ENCODE assay signal across 12 mouse cellular contexts in the genomic region with DNA sequence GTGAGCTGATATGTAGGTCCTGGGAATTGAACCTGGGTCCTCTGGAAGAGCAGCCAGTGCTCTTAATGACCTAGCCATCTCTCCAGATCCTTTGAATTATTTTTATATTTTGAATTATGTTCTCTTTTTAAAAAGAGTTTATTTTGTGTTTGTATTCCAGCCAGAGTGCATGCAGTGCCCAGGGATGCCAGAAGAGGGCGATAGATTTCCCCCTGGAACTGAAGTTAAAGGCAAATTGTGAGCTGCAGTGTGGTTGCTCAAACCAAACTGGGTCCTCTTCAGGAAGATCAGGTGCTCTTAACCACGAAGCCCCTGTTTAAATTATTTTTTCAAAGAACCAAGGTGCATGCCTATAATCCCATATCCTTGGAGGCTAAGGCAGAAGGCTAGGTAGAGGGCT. TPM values are rescaled to one million over a fixed set of nuclear protein-coding genes. Genes with fewer than 3 reads are reported as not detected.
DNase-seq lines count a peak whose midpoint lies in the region; ATAC-seq and TF ChIP-seq lines count a peak whose summit lies in the region.
"Had no signal": no experiment of that assay in that cellular context is flagged by ENCODE, and none has a peak within 500 bp of the region (broad histone marks: within the 10 kb centered on the region; RNA-seq: fewer than 3 reads in every experiment).

No protein-coding gene starts in this region.

- peak; percentile 49 for DNase-seq in embryo, embryonic 10.5 days (ENCODE audit: low spot score)
- no peak for DNase-seq in embryo, embryonic 10 days (ENCODE audit: low spot score)
- DNase-seq in liver (peak; percentile 36), ES-E14 (ENCODE audit: low read depth, low spot score) (peak; percentile 45)
- DNase-seq in spleen, postnatal 36 days (ENCODE audit: low spot score in 2 of 2) = no peak
- no peak for DNase-seq in left cerebral cortex, adult 9 months (ENCODE audit: low spot score in 2 of 2)
- DNase-seq: cerebellum, postnatal 25 days; gastrocnemius, postnatal 14 days; kidney, adult 8-10 months had no signal

- H3K36me3 ChIP-seq in liver, embryonic 12.5 days = no peaks in the 10 kb centered on the region
- no peaks in the 10 kb centered on the region for H3K36me3 ChIP-seq in ES-E14 (ENCODE audit: control insufficient read depth, insufficient read depth, low read length, poor library complexity, severe bottlenecking)
- H3K36me3 ChIP-seq: neural tube, embryonic 15.5 days had no signal

- 0 out of 2 replicates have a peak, but pooled peaks cover 4% of the 10 kb centered on the region for H3K4me1 ChIP-seq in liver, embryonic 12.5 days
- H3K4me1 ChIP-seq in ES-E14 (ENCODE audit: control insufficient read depth in 2 of 2, insufficient read depth in 2 of 2, low read length in 2 of 2, poor library complexity in 1 of 2) = no peaks in the 10 kb centered on the region

- H3K9ac ChIP-seq in liver, embryonic 12.5 days = no peak overlapping the region
- H3K9ac ChIP-seq in ES-E14 (ENCODE audit: insufficient read depth, low read depth, low read length, poor library complexity, severe bottlenecking) = no peak overlapping the region
- H3K9ac ChIP-seq: neural tube, embryonic 15.5 days had no signal

- no peaks in the 10 kb centered on the region for H3K27me3 ChIP-seq in liver, embryonic 12.5 days (replicated peaks)
- H3K27me3 ChIP-seq: neural tube, embryonic 15.5 days had no signal

- H3K4me3 ChIP-seq in liver, embryonic 12.5 days = no peak overlapping the region
- no peak overlapping the region for H3K4me3 ChIP-seq in ES-E14 (ENCODE audit: insufficient read depth in 1 of 2, low read depth in 1 of 2, low read length in 2 of 2, poor library complexity in 1 of 2, severe bottlenecking in 1 of 2)
- H3K4me3 ChIP-seq: neural tube, embryonic 15.5 days had no signal

- no peaks in the 10 kb centered on the region for H3K9me3 ChIP-seq in liver, embryonic 12.5 days (replicated peaks)
- H3K9me3 ChIP-seq in ES-E14 (ENCODE audit: control insufficient read depth, insufficient read depth, low read depth, low read length) = no peaks in the 10 kb centered on the region
- H3K9me3 ChIP-seq: neural tube, embryonic 15.5 days had no signal

- WGBS in liver, embryonic 12.5 days (ENCODE audit: insufficient replicate concordance) = 6% methylated on average over 2 of the region's 2 CpGs

- H3K27ac ChIP-seq in liver, embryonic 12.5 days = no peak overlapping the region
- no peak overlapping the region for H3K27ac ChIP-seq in ES-E14 (ENCODE audit: insufficient read depth, low read depth, low read length, poor library complexity, severe bottlenecking)
- H3K27ac ChIP-seq: neural tube, embryonic 15.5 days had no signal

- in situ Hi-C loops in ES-E14 (cut with MboI; ENCODE audit: low sequenced_read_pairs in 2 of 2, unreplicated experiment in 2 of 2) = no loop called here

- H3K4me2 ChIP-seq in liver, embryonic 12.5 days = no peak overlapping the region
- H3K4me2 ChIP-seq: neural tube, embryonic 15.5 days had no signal

- no peak for ATAC-seq in liver, embryonic 12.5 days
- peak; percentile 55 for ATAC-seq in megakaryocyte progenitor cell, adult 5-6 weeks (replicated peaks; ENCODE audit: poor library complexity)

TF ChIP-seq in ES-E14, 5 proteins besides CTCF, POLR2A, EP300 and RAD21:
- no peak for TF ChIP-seq MAFK (IDR thresholded peaks at IDR 0.05; ENCODE audit: insufficient read depth, low read depth, low read length)
- no peak for TF ChIP-seq ZNF384 (IDR thresholded peaks at IDR 0.05; ENCODE audit: low read depth, low read length)

RNA-seq across cellular contexts. Expression of gene Dpy19l3, which starts 5.3 kb away (rescaled TPM):
- 9.0 and 12.5 TPM in 2 replicates for polyA plus RNA-seq in liver, embryonic 12.5 days (2016; fragmentation: Nextera tagmentation; extraction: Ambion mirVana)
- 39.5 and 55.3 TPM in 2 replicates for total RNA-seq in ES-E14 (2012; rRNA removed)
- 24.5 and 25.6 TPM in 2 replicates for total RNA-seq in megakaryocyte progenitor cell, adult 5-6 weeks (2015)
- total RNA-seq in megakaryocyte progenitor cell, adult 5-6 weeks (2017) = 15.2 and 26.8 TPM in 2 replicates

RNA-seq across cellular contexts. Expression of gene Zfp507, which starts 43.2 kb away (rescaled TPM):
- polyA plus RNA-seq in liver, embryonic 12.5 days (2016; fragmentation: Nextera tagmentation; extraction: Ambion mirVana) = 8.8 and 9.2 TPM in 2 replicates
- total RNA-seq in ES-E14 (2012; rRNA removed) = 25.8 and 33.6 TPM in 2 replicates
- 10.2 and 11.2 TPM in 2 replicates for total RNA-seq in megakaryocyte progenitor cell, adult 5-6 weeks (2015)
- 11.2 and 13.1 TPM in 2 replicates for total RNA-seq in megakaryocyte progenitor cell, adult 5-6 weeks (2017)

Comparison
In these comparisons a context has a peak if more than half of its experiments do, and no peak if none do; other contexts are left out.
1. DNase-seq: peak in embryo, embryonic 10.5 days (single experiment), liver (single experiment) and ES-E14 (single experiment); none in embryo, embryonic 10 days (single experiment), spleen, postnatal 36 days (0 of 2) and left cerebral cortex, adult 9 months (0 of 2).